Mouse (Mus musculus) lung, adult 2 months (tissue): ENCODE data around the gene Foxs1.

Source experiments
- CTCF ChIP-seq: fragments of 200-500 bp; IDR thresholded peaks from 2 replicates; pipeline ENCODE4 v1.5.1; 2011; ENCODE audit warnings: mild to moderate bottlenecking, low read length, control low read depth; ENCODE audit not compliant: insufficient read depth
- POLR2A ChIP-seq: fragments of 200-500 bp; IDR thresholded peaks from 2 replicates; pipeline ENCODE4 v1.6.1; 2011; ENCODE audit warnings: low read depth, mild to moderate bottlenecking, control low read depth, low read length, borderline replicate concordance; ENCODE audit errors: extremely low read depth

- TF ChIP-seq CTCF (no peak), POLR2A (no peak)
These were observed 6.1 kb downstream of the Foxs1 start for GRCm38 (mm10) chr2:152926896-152927295.
